Mouse (Mus musculus) midbrain, embryonic 10.5 days (tissue): Measurements from ENCODE around the gene Slco1a1. TPM values are rescaled to one million over a fixed set of nuclear protein-coding genes. Genes with fewer than 3 reads are reported as not detected.
"Not testable (repeated sequence)": the region's sequence is repeated elsewhere in the genome, so short reads cannot be mapped to it uniquely, and the experiment has no call there.

Experiments
- DNase-seq: peaks from one replicate; pipeline ENCODE4 v3.0.0-alpha.2; 2017; ENCODE audit warnings: low spot score
- H3K27ac ChIP-seq: fragments of 300-500 bp; sonication (generic); replicated peaks from 2 replicates; pipeline ENCODE4 v1.5.1; 2016; ENCODE audit warnings: mild to moderate bottlenecking
- H3K27me3 ChIP-seq: fragments of 300-500 bp; sonication (generic); 2 replicates; pipeline ENCODE4 v1.6.1; 2016; ENCODE audit warnings: low read depth, mild to moderate bottlenecking; ENCODE audit not compliant: poor library complexity, severe bottlenecking
- H3K36me3 ChIP-seq: fragments of 300-500 bp; sonication (generic); 2 replicates; pipeline ENCODE4 v1.6.1; 2016; ENCODE audit warnings: mild to moderate bottlenecking, moderate library complexity
- H3K4me1 ChIP-seq: fragments of 300-500 bp; sonication (generic); 2 replicates; pipeline ENCODE4 v1.6.1; 2016
- H3K4me3 ChIP-seq: fragments of 300-500 bp; sonication (generic); 2 replicates; pipeline ENCODE4 v1.5.1; 2016; ENCODE audit warnings: mild to moderate bottlenecking, moderate library complexity
- H3K9me3 ChIP-seq: fragments of 300-500 bp; sonication (generic); replicated peaks from 2 replicates; pipeline ENCODE4 v1.6.1; 2016; ENCODE audit warnings: mild to moderate bottlenecking
- WGBS: fragments of 180-500 bp; shearing (Covaris S2); methylation state at CpG from one replicate; pipeline ENCODE4 v1.1.7; 2016; 5-methylcytosine and 5-hydroxymethylcytosine counted together
- polyA plus RNA-seq: library from polyadenylated mRNA; unstranded; fragments of >200 nt; fragmentation: Nextera tagmentation; extraction: Ambion mirVana; gene quantifications from 2 replicates; pipeline ENCODE4 v1.2.1, GENCODE M21; 2016

Slco1a1 gene
- polyA plus RNA-seq = not detected in 2 replicates

DNA sequence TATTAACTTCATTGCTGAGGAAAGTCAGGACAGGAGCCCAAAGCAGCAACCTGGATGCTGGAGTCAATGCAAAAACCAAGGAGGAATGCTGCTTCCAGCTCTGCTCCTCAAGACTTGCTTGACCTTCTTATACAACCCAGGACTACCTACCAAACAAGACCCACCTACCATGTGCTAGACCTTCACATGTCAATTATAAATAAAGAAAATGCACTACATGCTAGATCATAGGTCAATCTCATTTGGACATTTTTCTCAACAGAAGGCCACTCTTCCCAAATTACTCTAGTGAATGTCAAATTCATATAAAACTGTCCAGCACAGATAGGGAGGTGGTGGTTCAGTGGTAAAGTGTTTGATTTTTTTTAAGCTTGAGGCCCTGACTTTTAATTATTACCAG, at the start of gene Slco1a1:
TSS of gene Slco1a1 (minus strand) at position 101 of the 400 bp plus-strand sequence.
- H3K9me3 ChIP-seq = no peaks in the 10 kb centered on the region
- no peaks in the 10 kb centered on the region for H3K36me3 ChIP-seq
- no peak for DNase-seq
- no peak within 1 kb of the TSS for H3K27ac ChIP-seq
- H3K27me3 ChIP-seq = no peaks in the 10 kb centered on the region
- H3K4me1 ChIP-seq = no peaks in the 10 kb centered on the region
- H3K4me3 ChIP-seq = no peak within 1 kb of the TSS

DNA sequence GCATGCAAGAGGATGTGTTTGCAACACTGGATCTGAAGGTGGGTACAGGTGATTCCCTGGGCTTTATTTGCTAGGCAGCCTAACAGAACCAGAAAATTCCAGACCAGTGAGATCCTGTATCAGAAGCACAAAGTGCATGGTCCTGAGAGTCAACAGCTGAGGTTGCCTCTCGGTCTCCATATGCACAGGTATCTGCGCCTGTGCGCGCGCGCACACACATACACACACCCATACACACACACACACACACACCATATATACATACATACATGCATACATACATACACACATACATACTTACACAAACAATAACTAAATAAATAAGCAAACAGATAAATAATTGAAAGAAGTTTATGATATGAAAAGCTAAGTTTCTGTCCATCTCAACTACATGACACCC, 40.0 kb upstream of the Slco1a1 start:
- 97% methylated on average over 6 of the region's 6 CpGs for WGBS
- H3K9me3 ChIP-seq = no peaks in the 10 kb centered on the region
- H3K27me3 ChIP-seq = no peaks in the 10 kb centered on the region
- no peak overlapping the region for H3K4me3 ChIP-seq
- no peaks in the 10 kb centered on the region for H3K36me3 ChIP-seq
- no peak for DNase-seq
- no peaks in the 10 kb centered on the region for H3K4me1 ChIP-seq
- H3K27ac ChIP-seq = no peak overlapping the region

- H3K36me3 ChIP-seq = no peaks in the 10 kb centered on the region
- WGBS = 72% methylated on average over 3 of the region's 3 CpGs
- H3K4me1 ChIP-seq = no peaks in the 10 kb centered on the region
- H3K27me3 ChIP-seq = no peaks in the 10 kb centered on the region
- H3K4me3 ChIP-seq = no peak overlapping the region
- no peaks in the 10 kb centered on the region for H3K9me3 ChIP-seq
- no peak for DNase-seq
- H3K27ac ChIP-seq = no peak overlapping the region
Measured at GRCm38 (mm10) chr6:141984644-141985043, 37.9 kb upstream of the Slco1a1 start.

GRCm38 (mm10) chr6:141962420-141962819, 15.7 kb upstream of the Slco1a1 start:
- no peaks in the 10 kb centered on the region for H3K4me1 ChIP-seq
- no peaks in the 10 kb centered on the region for H3K9me3 ChIP-seq
- H3K27ac ChIP-seq = no peak overlapping the region
- H3K27me3 ChIP-seq = no peaks in the 10 kb centered on the region
- H3K4me3 ChIP-seq = no peak overlapping the region
- WGBS = 85% methylated on average over 1 of the region's 1 CpGs
- no peak for DNase-seq
- H3K36me3 ChIP-seq = no peaks in the 10 kb centered on the region

DNA sequence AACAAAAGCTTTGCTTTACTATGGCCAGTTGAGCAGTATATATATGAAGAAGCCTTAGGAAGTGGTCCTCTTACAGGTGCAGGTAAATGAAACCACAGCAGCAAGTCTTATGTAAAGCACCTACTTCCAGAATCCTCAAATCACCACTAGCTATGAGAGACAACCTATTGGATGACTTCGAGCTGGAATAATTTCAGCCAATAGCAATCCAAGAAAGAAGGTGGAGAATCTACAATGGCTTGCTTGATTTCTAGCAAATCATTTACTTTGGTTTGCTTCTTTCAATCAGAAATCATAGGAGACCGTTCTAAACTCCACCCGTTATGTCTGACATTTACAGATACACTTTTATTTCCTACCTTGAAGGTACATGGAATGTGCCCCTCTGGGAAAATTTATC, 15.1 kb upstream of the Slco1a1 start:
- 89% methylated on average over 3 of the region's 3 CpGs for WGBS
- Histone ChIP-seq H3K4me1 (no peaks in the 10 kb centered on the region), H3K36me3 (no peaks in the 10 kb centered on the region), H3K27ac (no peak overlapping the region), H3K4me3 (no peak overlapping the region), H3K27me3 (no peaks in the 10 kb centered on the region), H3K9me3 (no peaks in the 10 kb centered on the region)
- no peak for DNase-seq

- H3K4me1 ChIP-seq = no peaks in the 10 kb centered on the region
- 80% methylated on average over 5 of the region's 5 CpGs for WGBS
- no peak overlapping the region for H3K4me3 ChIP-seq
- H3K36me3 ChIP-seq = no peaks in the 10 kb centered on the region
- no peak overlapping the region for H3K27ac ChIP-seq
- H3K27me3 ChIP-seq = no peaks in the 10 kb centered on the region
- no peak for DNase-seq
- no peaks in the 10 kb centered on the region for H3K9me3 ChIP-seq
Measured at GRCm38 (mm10) chr6:141960482-141960881, 13.7 kb upstream of the Slco1a1 start.

- WGBS = 83% methylated on average over 1 of the region's 1 CpGs
- no peaks in the 10 kb centered on the region for H3K9me3 ChIP-seq
- no peak overlapping the region for H3K27ac ChIP-seq
- no peak overlapping the region for H3K4me3 ChIP-seq
- no peak for DNase-seq
- no peaks in the 10 kb centered on the region for H3K27me3 ChIP-seq
- H3K4me1 ChIP-seq = no peaks in the 10 kb centered on the region
- H3K36me3 ChIP-seq = no peaks in the 10 kb centered on the region
Measured at GRCm38 (mm10) chr6:141940451-141940850, 6.3 kb downstream of the Slco1a1 start.

- 73% methylated on average over 2 of the region's 2 CpGs for WGBS
- H3K27me3 ChIP-seq = no peaks in the 10 kb centered on the region
- no peaks in the 10 kb centered on the region for H3K36me3 ChIP-seq
- H3K4me1 ChIP-seq = no peaks in the 10 kb centered on the region
- no peak overlapping the region for H3K27ac ChIP-seq
- no peak for DNase-seq
- no peak overlapping the region for H3K4me3 ChIP-seq
- no peaks in the 10 kb centered on the region for H3K9me3 ChIP-seq
Measured at GRCm38 (mm10) chr6:141898197-141898596, 48.6 kb downstream of the Slco1a1 start.

- H3K27ac ChIP-seq = no peak overlapping the region
- H3K27me3 ChIP-seq = no peaks in the 10 kb centered on the region
- H3K36me3 ChIP-seq = no peaks in the 10 kb centered on the region
- WGBS = 80% methylated on average over 2 of the region's 2 CpGs
- no peaks in the 10 kb centered on the region for H3K4me1 ChIP-seq
- no peak overlapping the region for H3K4me3 ChIP-seq
- H3K9me3 ChIP-seq = no peaks in the 10 kb centered on the region
- no peak for DNase-seq
Measured at GRCm38 (mm10) chr6:141889723-141890122, 57.0 kb downstream of the Slco1a1 start.

DNA sequence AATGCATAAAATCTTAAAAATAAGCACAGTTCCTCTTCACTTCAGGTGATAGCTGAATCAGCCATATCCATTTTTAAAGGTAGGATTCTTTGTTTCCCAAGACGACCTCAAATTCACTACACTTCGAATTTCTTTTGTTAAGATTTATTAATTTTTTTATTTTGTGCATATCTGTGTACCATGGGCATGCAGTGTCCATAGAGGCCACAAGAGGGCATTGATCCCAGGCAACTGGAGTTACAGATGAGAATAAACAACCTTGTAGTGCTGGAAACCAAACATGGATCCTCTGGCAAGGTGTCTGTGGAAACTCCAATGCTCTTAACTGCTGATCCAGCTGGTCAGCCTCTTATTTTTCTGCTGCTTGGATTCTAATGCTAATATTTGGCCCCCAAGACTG, 58.5 kb downstream of the Slco1a1 start:
- Histone ChIP-seq H3K27ac (no peak overlapping the region), H3K36me3 (no peaks in the 10 kb centered on the region), H3K4me3 (no peak overlapping the region), H3K4me1 (no peaks in the 10 kb centered on the region), H3K9me3 (no peaks in the 10 kb centered on the region), H3K27me3 (no peaks in the 10 kb centered on the region)
- WGBS = 71% methylated on average over 2 of the region's 2 CpGs
- DNase-seq = no peak

GRCm38 (mm10) chr6:141882581-141882980, 64.2 kb downstream of the Slco1a1 start:
- 72% methylated on average over 1 of the region's 1 CpGs for WGBS
- Histone ChIP-seq H3K9me3 (no peaks in the 10 kb centered on the region), H3K4me1 (no peaks in the 10 kb centered on the region), H3K27me3 (no peaks in the 10 kb centered on the region), H3K27ac (no peak overlapping the region), H3K36me3 (no peaks in the 10 kb centered on the region), H3K4me3 (no peak overlapping the region)
- no peak for DNase-seq

- 80% methylated on average over 4 of the region's 4 CpGs for WGBS
Measured at GRCm38 (mm10) chr6:141875742-141876141, 71.0 kb downstream of the Slco1a1 start.

DNA sequence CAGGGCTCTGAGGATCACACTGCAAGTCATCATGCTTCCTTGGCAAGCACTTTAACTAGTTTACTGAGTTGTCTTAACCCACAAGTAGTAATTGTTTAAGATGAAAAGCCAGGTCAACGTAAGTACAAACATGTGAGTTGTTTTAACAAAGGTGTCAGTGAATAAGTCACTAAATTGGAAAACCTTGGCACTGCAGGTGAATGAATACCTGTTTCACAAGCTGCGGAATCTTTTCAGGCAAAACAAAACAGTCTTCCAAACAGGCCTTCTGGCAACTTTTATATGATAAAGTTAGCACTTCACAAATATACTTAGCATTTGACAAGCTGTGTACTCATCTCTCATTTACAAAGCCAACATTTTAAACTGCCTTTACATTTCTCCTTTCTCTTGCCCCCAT, 75.1 kb downstream of the Slco1a1 start:
- Histone ChIP-seq H3K27me3 (no peaks in the 10 kb centered on the region), H3K9me3 (no peaks in the 10 kb centered on the region), H3K4me1 (no peaks in the 10 kb centered on the region), H3K36me3 (no peaks in the 10 kb centered on the region), H3K4me3 (no peak overlapping the region), H3K27ac (no peak overlapping the region)
- 86% methylated on average over 2 of the region's 2 CpGs for WGBS
- DNase-seq = no peak

More at GRCm38 (mm10) chr6:141875742-141876141, 71.0 kb downstream of the Slco1a1 start:
- DNase-seq, H3K9me3 ChIP-seq, H3K4me3 ChIP-seq, H3K27me3 ChIP-seq, H3K4me1 ChIP-seq, H3K36me3 ChIP-seq, H3K27ac ChIP-seq: not testable (repeated sequence)

DNA sequence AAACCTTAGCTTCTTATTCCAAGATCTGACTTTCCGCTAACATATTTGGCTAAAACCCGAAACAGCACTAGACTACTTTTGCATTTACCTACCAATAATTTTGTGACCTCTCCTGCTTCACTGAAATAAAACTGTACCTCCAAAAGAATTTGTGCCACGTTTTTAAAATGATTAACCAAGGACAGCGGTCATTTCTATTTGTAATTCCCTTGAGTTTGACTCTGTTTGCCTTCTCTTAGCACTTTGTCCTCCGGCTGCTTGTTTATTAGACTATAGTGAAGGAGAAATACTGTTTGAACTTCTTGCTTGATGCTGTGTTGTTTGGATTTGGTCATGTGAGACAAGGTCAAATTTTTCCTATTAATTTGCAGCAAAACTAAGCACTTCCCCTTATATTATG, 78.0 kb downstream of the Slco1a1 start:
- no peaks in the 10 kb centered on the region for H3K27me3 ChIP-seq
- DNase-seq = no peak
- no peaks in the 10 kb centered on the region for H3K4me1 ChIP-seq
- 84% methylated on average over 5 of the region's 5 CpGs for WGBS
- no peak overlapping the region for H3K27ac ChIP-seq
- H3K9me3 ChIP-seq = no peaks in the 10 kb centered on the region
- H3K4me3 ChIP-seq = no peak overlapping the region
- H3K36me3 ChIP-seq = no peaks in the 10 kb centered on the region
